Mouse (Mus musculus) adrenal gland, adult 18-20 months (tissue): ENCODE measurements around the gene Gm33543. TPM values are rescaled to one million over a fixed set of nuclear protein-coding genes. Genes with fewer than 3 reads are reported as not detected.

Source experiments
- DNase-seq, 2 experiments: peaks; one replicate each; pipeline ENCODE4 v3.0.0; 2021 to 2022; ENCODE audit warnings: low spot score in 2 of 2
- long read RNA-seq, 2 experiments: library from polyadenylated mRNA; stranded (forward); transcript quantifications; one replicate each; pipeline ENCODE4 v2.0.0; 2021
- total RNA-seq, 2 experiments: library from RNA; stranded (reverse); gene quantifications; 1 replicate in 1 of 2; 2 replicates in 1 of 2; pipeline ENCODE4 v1.2.3; 2021

The Gm33543 gene
- not detected for total RNA-seq
- long read RNA-seq, experiment 1, result 0 reads
- long read RNA-seq, experiment 2, result 0 reads

DNA sequence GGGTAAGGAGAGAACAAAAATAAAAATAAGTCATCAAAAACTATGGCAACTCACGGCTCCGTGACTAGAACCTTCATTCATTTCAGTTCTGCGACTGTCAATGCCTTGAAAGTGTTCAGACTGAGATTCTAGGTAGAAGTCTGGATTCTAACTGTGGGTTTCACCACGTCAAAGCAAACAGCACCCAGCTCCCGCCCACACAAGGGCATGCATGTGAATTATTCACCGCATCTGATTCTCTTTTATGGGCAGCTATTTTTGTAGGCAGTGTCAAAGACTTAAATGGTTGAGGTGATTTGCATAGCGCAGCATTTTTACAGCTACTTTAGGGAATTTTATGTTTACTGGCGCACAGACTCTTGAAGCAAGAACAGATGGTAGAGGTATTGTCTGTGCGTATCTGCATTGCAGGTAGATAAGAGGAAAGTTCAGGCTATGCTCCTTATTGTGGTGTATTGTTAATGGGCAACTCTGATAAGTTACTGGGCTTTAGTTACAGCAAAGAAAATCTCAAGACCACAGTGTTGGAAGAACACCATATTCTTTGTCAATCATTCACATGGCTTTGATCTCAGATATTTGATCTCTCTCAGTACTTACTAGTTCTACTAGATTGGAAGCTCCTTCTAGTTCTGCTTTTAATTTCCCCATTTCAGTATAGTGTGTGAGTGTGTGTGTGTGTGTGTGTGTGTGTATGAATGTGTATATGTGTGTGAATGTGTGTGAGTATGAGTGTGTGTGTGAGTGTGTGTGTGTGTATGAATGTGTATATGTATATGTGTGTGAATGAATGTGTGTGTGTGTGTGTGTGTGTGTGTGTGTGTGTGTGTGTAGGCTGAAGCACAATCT lies at the start of gene Gm33543:
TSS of gene Gm33543 (minus strand) at position 142 of the 849 bp plus-strand sequence.
- no peak for DNase-seq

DNA sequence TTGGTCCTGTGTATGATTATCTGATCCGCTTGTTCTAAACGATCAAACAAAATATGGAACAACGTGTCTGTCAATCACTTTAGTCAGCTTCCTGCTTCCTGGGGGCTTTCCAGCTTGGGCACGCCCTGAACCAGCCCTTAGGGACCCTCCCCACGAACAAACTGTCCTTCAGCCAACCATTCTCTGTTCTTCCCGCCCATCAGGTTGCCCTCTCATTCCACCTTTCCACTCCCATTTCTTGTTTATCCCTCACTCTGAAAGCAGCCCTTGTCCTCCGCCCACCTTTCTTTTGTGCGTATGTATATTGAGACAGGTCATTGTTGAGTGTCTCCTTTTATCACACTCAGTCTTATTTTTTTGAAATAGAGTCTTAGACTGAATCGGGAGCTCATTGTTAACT lies 49.4 kb upstream of the Gm33543 start:
- no peak for DNase-seq

DNA sequence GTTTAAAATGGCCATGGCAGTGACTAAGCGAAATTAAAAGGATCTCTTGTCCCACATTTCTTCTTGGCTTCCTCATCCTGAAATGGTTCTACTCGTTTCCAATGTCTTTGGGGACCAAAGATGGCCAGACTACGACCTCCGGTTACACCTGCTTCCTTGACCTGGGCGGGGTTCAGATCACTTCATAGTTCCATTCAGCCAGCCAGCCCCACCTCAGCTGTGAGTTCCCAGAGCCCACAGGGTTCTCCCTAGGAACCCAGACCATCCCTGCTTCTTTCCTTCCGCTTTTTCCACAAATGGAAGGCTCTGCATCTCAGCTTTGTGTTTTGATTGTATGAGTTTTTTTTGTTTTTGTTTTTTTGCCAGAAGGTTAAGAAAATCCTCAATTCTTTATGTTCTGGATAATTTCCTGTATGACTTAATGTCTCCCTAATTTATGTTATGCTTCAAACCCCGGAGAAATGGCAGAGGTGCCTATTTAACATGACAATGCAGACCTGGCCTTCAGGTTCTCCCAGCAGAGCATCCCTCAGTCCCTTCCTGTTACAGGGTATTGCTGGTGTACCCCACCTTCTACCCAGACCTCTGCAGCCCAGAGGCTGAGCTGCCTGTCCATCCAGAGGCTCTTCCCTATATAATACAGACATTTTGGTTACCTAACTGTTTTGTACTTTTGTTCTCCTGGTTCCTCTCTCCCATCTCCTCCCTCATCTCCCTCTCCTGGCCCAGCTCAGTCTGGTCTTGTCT lies 48.7 kb upstream of the Gm33543 start:
- no peak for DNase-seq

DNA sequence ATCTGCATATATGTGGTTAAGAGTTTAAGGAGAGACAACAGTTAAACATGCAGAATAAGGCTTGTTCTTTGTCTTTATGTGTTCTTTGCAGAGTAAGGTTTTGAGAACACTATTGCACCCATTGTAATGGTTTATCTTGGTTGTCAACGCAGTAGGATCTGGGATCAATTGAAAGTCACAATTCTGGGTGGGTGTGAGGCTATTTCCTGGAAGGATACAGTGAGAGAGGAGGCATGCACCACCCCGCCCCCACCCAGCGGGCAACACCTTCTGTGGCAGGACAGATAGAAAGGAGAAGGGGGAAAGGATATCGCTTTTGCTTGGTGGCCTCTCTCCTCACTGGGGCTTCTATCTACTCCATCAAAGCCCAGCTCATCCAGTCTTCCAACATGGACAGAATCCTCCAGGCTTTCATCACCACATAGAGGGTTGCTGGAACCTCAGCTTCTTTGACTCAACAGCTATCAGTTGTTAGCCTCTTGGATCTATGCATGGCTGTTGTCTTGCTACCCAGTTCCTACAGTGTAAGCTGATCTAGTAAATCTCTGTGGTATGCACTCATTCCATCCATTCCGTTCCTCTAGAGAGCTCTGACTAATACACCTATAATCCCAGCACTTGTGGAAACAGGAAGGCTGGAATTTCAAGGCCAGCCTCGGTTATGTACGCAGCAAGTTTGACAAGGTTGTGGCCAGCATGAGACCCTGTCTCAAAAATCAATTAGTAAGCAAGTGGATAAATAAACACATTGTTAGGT lies 41.2 kb upstream of the Gm33543 start:
- no peak for DNase-seq

DNA sequence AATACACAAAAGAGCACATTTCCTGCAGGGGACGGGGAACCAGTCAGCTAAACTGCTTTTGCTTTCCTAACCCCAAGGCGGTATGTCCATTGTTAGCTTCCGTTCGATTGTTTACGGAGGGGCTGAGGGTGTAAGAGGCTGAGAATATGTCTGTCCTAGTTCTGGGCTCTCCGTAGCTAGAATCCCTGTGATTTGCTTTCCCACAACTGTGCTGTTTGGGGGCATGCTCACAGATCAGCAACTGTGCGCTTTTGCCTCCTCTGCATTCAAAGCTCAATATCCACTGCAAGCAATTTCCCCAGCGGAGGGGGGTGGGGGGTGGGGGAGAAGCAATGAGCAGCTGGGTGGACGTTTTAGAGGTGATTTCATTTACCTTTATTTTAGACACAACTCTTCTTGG lies 39.3 kb upstream of the Gm33543 start:
- DNase-seq, result no peak

DNA sequence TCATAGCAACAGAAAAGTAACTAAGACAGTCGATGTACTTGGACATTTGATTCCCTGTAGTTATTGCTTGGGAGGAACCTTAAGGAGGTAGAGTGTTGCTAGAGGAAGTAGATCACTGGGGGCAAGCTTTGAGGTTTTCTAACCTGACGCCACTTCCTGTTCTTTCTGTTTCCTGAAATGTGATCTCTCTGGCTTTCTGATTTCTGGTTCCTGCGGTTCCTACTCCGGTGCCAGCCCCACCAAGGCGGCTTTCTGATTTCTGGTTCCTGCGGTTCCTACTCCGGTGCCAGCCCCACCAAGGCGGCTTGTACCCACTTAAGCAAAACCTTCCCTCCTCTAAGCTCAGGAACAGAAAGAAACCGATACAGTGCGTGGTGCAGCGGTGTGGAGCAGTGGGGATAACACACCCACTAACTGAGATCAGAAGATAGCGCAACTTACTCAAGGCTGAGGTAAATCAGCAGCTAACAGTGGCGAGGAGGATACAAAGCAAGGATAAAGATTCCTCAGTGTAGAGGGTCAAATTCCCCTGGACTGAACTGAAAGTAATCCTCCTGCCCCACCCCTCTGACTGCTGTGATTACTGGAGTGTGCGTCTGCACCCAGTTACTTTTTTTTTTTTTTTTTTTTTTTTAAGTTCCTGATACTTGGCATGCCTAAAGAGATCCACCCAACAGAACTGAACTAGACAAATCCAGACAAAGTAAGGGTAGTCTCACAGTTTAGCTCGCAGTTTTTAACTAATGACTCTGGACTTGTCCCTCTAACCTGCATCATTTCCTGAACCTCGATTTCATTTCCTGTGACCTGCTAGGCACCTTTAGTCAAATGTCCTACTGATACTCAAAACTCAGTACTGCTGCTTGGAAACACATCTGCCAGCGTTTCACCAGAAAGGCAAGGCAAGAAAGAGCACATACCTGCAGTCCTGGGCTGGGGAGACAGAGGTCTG lies 37.5 kb upstream of the Gm33543 start:
- no peak for DNase-seq

DNA sequence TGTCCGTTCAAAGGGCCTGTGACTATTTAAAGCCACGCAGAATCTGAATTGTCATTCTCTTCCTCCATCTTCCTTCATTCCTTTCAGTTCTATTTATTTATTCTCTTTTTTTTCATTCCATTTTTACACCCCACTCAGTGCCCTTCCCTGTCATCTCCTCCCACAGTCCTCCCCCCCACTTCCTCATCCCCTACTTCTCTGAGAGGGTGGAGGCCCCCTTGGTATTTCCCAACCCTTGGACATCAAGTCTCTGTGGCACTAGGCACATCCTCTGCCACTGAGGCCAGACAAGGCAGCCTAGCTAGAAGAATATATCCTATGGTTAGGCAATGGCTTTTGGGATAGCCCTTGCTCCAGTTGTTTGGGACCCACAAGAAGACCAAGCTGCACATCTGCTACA lies 28.1 kb upstream of the Gm33543 start:
- DNase-seq, result no peak

DNA sequence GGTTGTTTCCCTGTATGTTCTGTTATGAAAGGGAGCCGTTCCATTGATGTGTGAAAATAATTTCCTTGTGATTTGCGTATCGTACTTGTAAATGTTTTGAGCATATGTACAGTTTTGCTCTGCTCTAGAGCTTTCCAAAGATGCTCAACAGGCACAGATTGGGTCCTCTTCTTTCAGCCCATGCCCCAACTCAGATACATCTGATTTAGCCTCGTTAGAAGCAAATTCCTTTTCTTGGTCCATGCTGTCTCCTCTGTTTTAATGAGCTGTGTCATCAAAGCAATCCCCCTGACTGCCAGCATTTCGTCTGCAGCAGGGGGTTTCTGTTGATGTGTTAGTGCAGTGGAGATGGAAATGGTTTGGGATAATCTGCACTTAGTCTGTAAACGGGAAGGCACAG lies 25.6 kb upstream of the Gm33543 start:
- no peak for DNase-seq

DNA sequence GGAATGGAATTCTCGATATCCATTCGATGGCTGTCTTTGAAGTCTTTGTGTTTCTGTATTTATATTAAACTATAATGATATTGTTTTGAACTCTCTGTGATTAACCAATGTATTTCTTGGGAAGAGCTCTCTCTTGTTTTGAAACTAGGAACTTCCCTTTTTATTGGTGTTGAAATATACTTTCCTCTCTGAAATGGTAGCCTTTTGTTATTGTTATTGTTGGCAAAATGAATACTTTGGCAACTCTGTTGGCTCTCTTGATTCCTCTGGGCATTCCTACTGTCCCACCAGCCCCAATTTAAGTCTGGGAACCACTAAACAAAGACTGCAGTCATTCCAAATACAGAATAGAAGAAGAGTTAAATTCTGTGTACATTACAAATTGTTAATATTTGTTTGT lies 24.9 kb upstream of the Gm33543 start:
- DNase-seq, result no peak

DNA sequence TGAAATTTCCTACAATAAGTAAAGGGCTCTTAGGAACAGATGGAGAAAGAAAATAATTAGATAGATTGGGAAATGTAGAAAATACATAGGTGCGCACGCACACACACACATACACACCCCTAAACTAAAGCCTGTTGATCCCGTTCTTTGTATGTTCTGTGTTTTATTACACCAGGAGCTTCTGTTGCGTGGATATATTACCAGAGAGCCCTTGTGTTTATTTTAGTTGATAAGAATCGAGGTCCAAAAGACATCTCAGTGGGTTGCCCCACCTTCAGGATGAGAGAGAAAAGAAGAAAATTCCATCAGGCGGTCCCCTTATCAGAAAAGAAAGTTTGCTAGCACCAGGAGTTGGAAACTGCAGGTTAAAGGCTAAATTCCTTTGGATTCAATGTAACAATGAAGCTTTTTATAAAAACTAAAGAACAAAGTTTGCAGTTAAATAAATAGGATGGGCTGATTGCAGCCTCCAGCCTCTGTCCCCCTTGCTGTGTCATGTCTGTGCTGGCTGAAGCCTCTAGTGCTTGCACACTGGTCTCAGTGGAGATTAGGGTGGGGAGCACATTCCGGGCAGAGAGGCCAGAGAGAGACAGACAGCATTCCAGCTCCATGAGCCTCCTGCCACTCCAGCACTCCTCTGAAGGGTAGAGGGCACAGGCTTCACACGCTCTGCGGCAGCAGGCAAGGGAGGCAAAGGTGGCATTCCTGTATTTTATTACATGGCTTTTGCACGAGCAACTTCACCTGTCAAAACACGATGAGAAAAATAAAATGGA lies 21.8 kb upstream of the Gm33543 start:
- no peak for DNase-seq

DNA sequence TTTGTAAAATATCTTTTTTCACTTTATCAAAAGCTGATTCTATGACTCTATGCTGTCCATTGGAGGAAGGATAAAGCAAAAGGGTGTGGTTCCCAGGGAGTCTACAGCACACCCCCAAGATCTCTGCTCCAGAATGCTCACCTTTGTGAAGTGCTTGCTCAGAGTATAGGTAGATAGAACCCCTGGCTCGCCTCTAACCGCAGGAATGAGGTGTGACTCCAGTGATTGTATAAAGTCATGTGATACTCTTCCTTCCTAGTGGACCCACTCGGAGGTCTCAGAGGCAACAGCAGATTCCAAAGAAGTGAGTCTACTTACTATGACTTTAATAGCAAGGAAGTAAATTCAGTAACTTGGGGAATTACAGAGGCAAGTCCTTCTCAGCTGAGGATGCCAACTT lies 19.9 kb upstream of the Gm33543 start:
- no peak for DNase-seq

DNA sequence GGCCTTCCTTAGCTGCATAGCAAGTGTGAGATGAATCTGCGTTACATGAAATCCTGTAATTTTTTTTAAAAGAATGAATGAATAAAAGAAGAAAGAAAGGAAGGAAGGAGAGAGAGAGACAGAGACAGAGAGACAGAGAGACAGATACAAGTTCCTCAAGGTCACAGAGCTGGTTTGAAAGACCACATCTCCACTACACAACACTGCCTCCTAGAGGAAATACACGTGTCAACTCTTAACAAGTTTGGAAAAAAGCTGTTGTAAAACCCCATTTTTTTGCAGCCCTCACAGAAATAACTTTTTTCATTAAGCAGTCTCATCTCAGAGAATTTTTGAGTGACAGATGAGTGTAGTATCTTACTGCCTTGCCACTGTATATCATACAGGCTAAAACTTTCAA lies 15.4 kb upstream of the Gm33543 start:
- DNase-seq, result no peak

DNA sequence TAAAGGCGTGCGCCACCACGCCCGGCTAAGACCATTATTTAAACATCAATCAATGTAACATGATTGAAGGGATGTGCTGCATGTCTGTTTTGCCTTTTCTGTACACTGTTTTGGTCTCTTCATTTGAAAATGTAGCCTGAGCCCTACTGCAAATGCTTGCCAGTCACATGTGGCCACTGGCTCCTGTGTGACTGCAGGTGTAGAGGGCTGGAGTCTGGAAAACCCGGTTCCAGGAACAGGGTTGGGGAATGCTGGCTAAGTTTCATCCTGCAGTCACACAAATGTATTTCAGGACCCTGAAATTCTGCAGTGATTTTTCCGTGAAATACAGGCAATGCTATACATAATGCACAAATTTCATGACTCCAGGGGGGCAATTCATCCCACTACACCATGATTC lies 12.7 kb upstream of the Gm33543 start:
- DNase-seq, result no peak

DNA sequence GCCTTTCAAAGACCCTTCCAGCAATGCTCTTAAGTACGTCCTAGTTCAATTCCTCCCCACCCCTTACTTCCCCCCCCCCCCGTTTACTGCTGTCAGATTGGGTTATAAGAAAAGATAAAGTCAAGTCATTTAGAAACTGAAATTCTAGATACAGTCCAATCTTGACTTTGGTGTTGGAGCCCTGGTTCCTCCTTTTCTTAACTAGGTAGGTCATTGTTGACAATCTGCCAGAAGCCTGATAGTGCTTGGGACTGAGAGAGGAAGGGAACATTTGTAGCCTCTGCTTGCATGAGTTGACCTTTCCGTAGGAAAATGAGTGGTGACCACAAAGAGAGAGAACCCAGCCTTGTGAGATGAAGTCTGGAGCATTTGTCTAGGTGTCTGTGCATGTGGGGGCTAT lies 7.8 kb upstream of the Gm33543 start:
- no peak for DNase-seq

DNA sequence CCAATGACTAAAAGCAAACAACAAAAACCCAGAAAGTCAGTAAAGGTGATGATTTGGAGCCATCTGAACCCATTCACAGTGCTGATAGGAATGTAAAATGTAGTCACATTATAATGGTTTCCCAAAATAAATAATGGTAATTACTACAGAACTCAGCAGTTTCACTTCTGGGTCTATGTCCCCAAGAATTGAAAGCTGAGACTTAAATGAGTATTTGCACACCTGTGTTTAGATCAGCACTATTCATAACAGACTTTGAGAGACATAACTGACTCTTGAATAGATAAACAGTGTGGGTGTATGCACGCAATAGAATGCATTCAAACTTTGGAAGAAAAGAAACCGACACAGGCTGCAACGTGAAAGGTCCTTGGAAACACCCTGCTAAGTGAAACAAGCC lies 4.0 kb upstream of the Gm33543 start:
- no peak for DNase-seq

DNA sequence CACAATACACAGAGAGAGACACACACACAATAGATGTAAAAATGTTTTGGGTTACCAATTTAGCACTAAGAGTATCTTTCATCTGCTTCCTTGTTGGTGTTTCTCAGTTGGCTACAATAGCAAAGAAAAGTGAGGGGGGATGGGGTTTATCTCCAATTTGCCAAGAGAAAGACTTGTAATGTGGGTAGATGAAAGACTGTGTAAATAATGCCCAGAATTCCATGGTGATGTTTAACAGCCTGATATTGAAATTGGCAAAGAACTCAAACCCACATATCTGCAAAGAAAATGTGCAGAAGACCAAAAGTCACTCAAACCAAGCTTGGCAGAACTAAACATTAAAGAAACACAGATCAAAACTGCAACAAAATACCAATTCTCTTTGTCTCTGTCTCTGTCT lies 3.6 kb upstream of the Gm33543 start:
- DNase-seq, result no peak

DNA sequence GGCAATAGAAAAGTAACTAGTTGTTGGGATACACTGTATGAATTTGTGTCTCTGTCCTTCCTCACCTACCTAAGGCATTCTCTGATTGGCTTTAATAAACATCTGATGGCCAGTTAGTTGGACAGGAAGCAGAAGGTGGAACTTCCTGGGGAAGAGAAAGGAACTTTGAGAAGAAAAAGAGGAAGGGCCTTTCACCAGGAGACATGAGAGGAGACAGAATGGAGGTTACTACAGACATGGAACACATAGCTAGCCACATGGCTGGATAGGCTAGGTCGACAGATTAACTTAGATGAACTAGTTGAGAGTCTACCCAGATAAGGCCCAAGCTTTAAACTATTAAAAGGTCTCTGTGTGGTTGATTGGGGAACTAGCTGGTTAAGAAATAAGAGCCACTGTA lies 1.1 kb upstream of the Gm33543 start:
- DNase-seq, result no peak

DNA sequence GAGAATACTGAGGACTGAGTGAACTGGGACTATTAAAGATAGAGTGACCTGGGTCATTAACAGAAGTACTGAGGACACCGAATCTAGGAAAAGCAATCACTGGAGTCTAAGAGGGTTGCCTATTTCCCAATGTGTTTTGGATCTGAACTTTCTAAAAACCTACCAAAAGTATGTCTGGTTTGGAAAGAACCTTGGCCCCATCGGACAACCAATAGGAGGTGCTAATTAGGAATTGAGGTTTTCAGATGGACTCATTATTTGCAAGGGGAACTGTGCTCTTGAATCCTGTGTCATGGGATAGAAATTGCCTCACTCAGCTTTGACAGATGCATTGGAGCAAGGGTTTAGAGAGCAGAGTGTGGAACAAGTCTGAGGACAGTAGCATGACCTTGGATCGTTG lies 1.5 kb downstream of the Gm33543 start:
- no peak for DNase-seq

DNA sequence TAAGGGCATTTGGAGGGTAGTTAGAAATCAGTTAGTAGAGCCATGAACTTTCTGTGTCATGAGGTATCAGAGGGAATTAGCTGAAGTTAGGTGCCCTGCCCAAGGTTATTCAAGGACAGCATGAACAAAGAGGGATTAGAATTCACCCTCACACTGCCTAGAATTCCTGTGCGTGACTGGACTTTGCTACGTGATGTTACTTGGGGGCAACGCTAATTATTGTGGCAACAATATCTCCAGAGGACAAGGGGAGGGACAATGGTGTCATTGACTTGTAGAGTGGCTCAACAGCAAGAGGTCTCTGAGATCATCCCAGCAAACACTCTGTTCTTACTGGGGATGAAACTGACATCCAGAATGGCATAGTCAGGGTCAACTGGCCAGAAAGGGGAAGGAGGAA lies 2.9 kb downstream of the Gm33543 start:
- DNase-seq, result no peak

DNA sequence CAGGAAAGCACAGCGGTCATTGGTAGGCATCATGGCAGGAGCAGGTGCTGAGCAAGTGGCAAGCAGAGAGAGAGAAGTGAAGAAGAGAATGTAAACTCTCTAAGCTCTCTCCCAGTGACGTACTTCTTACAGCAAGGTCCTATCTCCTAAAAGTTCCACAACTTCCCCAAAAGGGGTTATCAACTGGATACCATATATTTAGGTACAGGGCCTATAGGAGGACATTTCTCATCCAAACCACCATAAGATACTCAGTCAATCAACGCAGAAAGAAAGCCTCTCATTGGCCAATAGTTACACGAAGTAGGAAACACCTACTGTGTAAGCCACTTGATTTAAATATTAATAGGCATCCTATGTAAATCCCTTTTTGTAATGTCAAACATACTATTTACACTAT lies 3.7 kb downstream of the Gm33543 start:
- DNase-seq, result no peak
